Mouse (Mus musculus) intestine, embryonic 16.5 days (tissue): ENCODE results near the gene Mb21d2. TPM values are rescaled to one million over a fixed set of nuclear protein-coding genes. Genes with fewer than 3 reads are reported as not detected.

Experiments used
- ATAC-seq: fragments of 200-750 bp; cut with Nextera tagmentation; 2 replicates; pipeline ENCODE4 v1.8.0; 2017; ENCODE audit warnings: moderate TSS enrichment, moderate library complexity
- H3K27ac ChIP-seq: fragments of 300-500 bp; sonication (generic); 2 replicates; pipeline ENCODE4 v1.5.1; 2014; ENCODE audit warnings: mild to moderate bottlenecking, low read length
- H3K27me3 ChIP-seq: fragments of 300-500 bp; sonication (generic); replicated peaks from 2 replicates; pipeline ENCODE4 v1.6.1; 2014; ENCODE audit warnings: low read length, control low read depth, mixed read lengths; ENCODE audit not compliant: control insufficient read depth, insufficient read depth
- H3K36me3 ChIP-seq: fragments of 300-500 bp; sonication (generic); 2 replicates; pipeline ENCODE4 v1.6.1; 2014; ENCODE audit warnings: low read length, control low read depth; ENCODE audit not compliant: control insufficient read depth, insufficient read depth
- H3K4me1 ChIP-seq: fragments of 300-500 bp; sonication (generic); 2 replicates; pipeline ENCODE4 v1.6.1; 2014; ENCODE audit warnings: low read length, control low read depth, mixed read lengths; ENCODE audit not compliant: control insufficient read depth, insufficient read depth
- H3K4me2 ChIP-seq: fragments of 300-500 bp; sonication (generic); 2 replicates; pipeline ENCODE4 v1.6.1; 2014; ENCODE audit warnings: low read depth, low read length, control low read depth
- H3K4me3 ChIP-seq: fragments of 300-500 bp; sonication (generic); 2 replicates; pipeline ENCODE4 v1.5.1; 2014; ENCODE audit warnings: mild to moderate bottlenecking, low read length
- H3K9ac ChIP-seq: fragments of 300-500 bp; sonication (generic); 2 replicates; pipeline ENCODE4 v1.6.1; 2014; ENCODE audit warnings: low read depth, low read length
- H3K9me3 ChIP-seq: fragments of 300-500 bp; sonication (generic); 2 replicates; pipeline ENCODE4 v1.6.1; 2016; ENCODE audit warnings: low read length, control low read depth; ENCODE audit not compliant: control insufficient read depth
- WGBS: fragments of 180-500 bp; shearing (Covaris S2); extraction: QIAGEN DNeasy Blood & Tissue Kit; methylation state at CpG from one replicate; pipeline ENCODE4 v1.1.7; 2014; 5-methylcytosine and 5-hydroxymethylcytosine counted together
- polyA plus RNA-seq: library from polyadenylated mRNA; unstranded; fragments of >200 nt; fragmentation: Nextera tagmentation; extraction: Ambion mirVana; gene quantifications from 2 replicates; pipeline ENCODE4 v1.2.1, GENCODE M21; 2015

Mb21d2 gene
- polyA plus RNA-seq, 1 experiment from 2014 or later, result 6.6 TPM

DNA sequence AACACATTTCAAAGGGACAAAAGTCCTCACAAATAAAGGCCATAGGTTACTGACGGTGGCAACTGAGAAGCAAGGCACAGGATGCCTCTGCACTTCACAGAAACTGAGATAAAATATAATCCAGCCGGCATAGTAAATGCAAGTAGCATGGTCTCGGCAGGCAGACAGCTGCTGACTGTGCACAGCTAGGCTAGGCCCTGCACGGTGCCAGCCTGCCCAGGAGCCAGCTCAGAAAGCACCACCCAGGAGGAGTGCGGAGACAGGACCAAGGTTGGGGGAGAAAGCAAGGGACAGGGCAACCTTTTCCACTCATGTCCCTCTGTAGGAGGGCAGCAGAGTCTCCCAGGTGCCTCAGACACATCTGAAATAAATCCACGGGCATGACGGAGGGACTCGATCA, 44.0 kb downstream of the Mb21d2 start:
- Histone ChIP-seq H3K4me3 (no peak overlapping the region), H3K27me3 (no peaks in the 10 kb centered on the region), H3K36me3 (0 out of 2 replicates have a peak, but pooled peaks cover 2% of the 10 kb centered on the region), H3K27ac (no peak overlapping the region), H3K9ac (no peak overlapping the region), H3K4me1 (peaks cover 30% of the 10 kb centered on the region), H3K9me3 (peaks cover 4% of the 10 kb centered on the region; the same call in 1 of the 2 replicates), H3K4me2 (no peak overlapping the region)
- WGBS, result 74% methylated on average over 8 of the region's 8 CpGs
- no peak for ATAC-seq

DNA sequence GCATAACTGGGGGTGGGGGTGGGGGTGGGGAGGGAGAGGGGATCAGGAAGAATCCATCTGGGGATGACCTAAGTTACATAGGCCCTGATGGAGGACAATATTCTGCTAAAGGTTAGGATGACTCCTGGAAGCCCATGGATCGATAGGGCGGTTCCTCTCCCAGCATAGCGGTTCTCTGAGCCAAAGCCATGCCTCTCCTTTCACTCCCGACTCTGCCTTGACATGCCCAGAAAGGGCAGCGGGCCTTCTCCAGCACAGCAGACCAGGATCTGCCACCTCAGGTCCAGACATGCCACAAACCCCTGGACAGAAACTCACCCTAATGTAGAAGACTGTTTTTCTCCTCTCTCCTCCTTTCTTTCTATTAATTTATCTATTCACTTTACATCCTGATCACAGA, 44.8 kb downstream of the Mb21d2 start:
- Histone ChIP-seq H3K9me3 (peaks cover under 1% of the 10 kb centered on the region; the same call in 1 of the 2 replicates), H3K4me1 (peaks cover 34% of the 10 kb centered on the region), H3K27me3 (no peaks in the 10 kb centered on the region), H3K36me3 (no peaks in the 10 kb centered on the region), H3K4me2 (no peak overlapping the region), H3K4me3 (no peak overlapping the region), H3K9ac (no peak overlapping the region), H3K27ac (no peak overlapping the region)
- ATAC-seq, result no peak
- 77% methylated on average over 5 of the region's 5 CpGs for WGBS

DNA sequence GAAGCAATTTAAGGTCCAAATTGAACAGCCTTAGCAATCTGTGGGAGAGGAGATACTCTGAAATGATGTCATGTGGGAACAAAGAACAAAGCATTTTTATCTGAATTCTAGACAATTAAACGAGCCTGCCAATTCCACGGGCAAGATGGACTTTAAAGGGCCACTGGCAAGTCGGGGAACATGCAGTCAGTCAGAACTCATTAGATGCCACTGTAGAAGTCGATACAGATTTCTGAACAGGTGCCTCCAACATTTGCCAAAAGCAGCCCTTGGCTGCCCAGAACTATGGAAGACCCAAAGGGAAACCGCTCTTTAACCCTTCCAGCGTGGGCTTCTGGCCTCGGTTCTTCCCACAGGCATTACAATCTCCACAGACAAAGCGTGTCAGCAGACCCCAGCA, 45.8 kb downstream of the Mb21d2 start:
- Histone ChIP-seq H3K27me3 (no peaks in the 10 kb centered on the region), H3K9me3 (no peaks in the 10 kb centered on the region), H3K4me3 (no peak overlapping the region), H3K4me1 (peaks cover 34% of the 10 kb centered on the region), H3K36me3 (no peaks in the 10 kb centered on the region), H3K4me2 (no peak overlapping the region), H3K9ac (no peak overlapping the region), H3K27ac (no peak overlapping the region)
- WGBS, result 73% methylated on average over 8 of the region's 8 CpGs
- no peak for ATAC-seq

DNA sequence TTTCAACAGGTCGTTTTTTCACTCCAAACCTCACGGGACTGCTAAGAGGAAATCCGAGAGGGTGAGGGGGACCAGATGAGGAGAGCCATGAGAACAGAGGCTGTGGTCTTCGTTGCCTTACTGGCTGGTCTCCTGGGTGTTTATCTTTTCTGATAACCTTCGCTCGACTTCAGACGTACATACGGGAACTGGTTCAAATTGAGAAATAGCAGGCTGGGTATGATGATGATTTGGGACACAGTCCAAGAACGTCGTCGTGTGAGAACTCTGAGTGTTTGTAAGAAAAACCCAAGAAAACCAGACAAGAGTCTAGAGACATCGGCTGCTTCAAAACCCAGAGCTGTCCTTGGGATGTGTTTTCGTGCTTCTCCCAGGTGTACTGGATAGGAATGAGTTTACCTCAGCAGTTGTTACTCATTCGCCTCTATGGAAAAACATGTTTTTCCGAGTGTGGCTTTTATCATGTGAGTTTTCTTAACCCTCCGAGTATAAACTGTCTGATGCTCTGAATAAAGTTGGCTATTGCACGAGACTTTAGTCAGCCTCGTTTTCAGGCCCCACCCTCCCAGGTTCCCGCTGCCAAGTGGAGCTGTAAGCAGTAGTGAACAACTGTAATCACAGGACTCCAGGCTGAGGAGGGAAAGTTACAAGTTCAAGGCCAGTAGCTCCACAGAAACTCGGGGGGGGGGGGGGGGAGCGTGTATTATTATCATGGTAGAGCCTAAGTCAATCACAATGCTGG, 46.6 kb downstream of the Mb21d2 start:
- peaks cover 34% of the 10 kb centered on the region for H3K4me1 ChIP-seq
- WGBS, result 39% methylated on average over 21 of the region's 21 CpGs
- ATAC-seq, result no peak

DNA sequence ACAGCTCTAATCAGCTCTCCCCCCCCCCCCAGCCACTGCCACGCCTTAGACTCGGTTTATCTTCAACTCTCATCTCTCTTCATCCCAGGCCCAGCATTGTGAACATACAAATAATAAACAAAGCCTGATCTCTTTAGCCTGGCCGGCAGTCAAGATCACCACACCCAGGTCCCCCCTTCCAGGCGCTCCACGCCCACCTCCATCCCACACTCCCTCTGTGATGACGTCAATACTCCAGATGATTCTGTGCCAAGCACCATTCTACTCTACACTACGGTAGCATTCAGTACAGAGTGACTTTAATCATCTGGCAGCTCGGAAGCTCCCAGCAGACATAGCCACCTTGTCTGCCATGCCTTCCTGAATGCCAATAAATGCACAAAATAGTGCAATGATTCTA, 47.7 kb downstream of the Mb21d2 start:
- no peaks in the 10 kb centered on the region for H3K27me3 ChIP-seq
- H3K9ac ChIP-seq, result no peak overlapping the region
- H3K9me3 ChIP-seq, result no peaks in the 10 kb centered on the region
- WGBS, result 31% methylated on average over 8 of the region's 8 CpGs
- no peaks in the 10 kb centered on the region for H3K36me3 ChIP-seq
- H3K4me2 ChIP-seq, result no peak overlapping the region
- ATAC-seq, result no peak
- H3K4me1 ChIP-seq, result peaks cover 36% of the 10 kb centered on the region
- H3K4me3 ChIP-seq, result no peak overlapping the region
- H3K27ac ChIP-seq, result no peak overlapping the region

More for the DNA sequence above, 46.6 kb downstream of the Mb21d2 start:
- no peaks in the 10 kb centered on the region for H3K9me3 ChIP-seq
- no peak overlapping the region for H3K9ac ChIP-seq
- no peak overlapping the region for H3K4me3 ChIP-seq
- H3K4me2 ChIP-seq, result no peak overlapping the region
- H3K27ac ChIP-seq, result no peak overlapping the region
- no peaks in the 10 kb centered on the region for H3K36me3 ChIP-seq
- H3K27me3 ChIP-seq, result no peaks in the 10 kb centered on the region

DNA sequence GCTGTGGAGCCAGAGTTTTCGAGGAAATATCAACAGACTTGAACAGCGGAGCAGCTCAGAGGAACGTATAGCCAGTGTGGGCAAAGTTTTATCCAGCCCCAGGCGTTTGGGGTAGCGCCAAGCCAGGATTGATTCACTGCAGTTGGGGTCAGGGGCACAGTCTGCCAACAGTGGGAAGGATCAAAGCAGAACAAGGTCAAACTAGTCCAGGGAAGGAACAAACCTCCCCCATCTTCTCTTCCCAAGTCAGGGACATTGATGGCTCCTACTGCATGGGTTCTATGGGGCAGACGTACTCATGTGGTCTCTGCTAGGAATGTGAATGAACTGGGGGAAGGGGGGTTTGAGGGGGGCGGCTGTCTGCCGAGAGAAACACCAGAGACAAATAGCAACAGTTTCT, 48.7 kb downstream of the Mb21d2 start:
- ATAC-seq, result no peak
- 15% methylated on average over 8 of the region's 8 CpGs for WGBS
- peaks cover 35% of the 10 kb centered on the region for H3K4me1 ChIP-seq
- H3K9me3 ChIP-seq, result no peaks in the 10 kb centered on the region
- no peaks in the 10 kb centered on the region for H3K27me3 ChIP-seq
- peak overlapping the region; percentile 57 for H3K27ac ChIP-seq
- H3K36me3 ChIP-seq, result no peaks in the 10 kb centered on the region
- H3K9ac ChIP-seq, result no peak overlapping the region
- peak overlapping the region; percentile 30; the same call in 1 of the 2 replicates for H3K4me2 ChIP-seq
- H3K4me3 ChIP-seq, result no peak overlapping the region

DNA sequence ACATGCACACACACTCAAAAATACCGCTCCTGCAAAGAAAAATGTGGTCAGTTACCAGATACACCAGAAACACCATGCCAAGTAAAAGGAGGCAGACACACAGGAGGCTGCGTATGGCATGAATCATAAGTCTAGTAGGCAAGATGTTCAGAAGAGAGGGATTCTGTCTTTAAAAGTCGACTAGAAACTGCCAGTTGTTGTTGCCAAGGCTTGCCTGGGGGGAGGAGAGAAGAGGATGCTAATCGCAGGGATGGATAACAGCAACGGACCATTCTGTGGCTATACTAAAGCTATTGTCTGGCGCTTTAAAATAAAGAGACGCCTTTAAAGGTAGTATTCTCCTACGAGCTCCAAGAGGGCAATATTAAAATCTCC, 49.2 kb downstream of the Mb21d2 start:
- no peak for ATAC-seq

DNA sequence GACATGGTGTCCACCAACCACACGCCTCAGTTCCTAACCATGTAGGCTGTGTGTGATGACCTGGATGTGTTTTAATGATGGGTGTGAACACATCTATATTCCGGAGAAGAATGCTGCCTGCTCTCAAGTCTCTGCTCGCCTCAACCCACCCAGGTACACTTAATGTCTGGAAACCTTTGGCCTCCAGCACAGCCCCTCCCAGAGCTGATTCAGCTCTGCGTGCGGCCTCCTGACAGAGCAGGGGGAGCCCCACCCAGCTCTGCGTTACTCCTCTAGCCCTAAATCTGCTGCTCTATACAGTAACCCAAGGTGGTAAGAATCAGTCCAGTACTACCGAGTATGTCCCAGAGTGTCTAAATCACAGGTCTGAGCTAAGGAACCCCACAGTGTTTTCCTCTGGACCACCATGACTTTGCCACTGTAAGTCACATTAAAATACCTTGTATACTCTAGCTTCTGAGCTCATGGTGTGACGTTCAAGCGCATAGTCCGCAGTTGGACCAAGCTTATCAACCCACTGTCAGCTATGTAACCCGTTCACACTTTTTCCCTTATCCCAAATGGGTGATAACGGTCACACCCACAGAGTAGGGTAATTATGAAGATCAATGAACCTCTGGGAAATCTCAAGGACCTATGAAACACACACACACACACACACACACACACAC, 49.7 kb downstream of the Mb21d2 start:
- Histone ChIP-seq H3K27me3 (no peaks in the 10 kb centered on the region), H3K9me3 (no peaks in the 10 kb centered on the region), H3K9ac (no peak overlapping the region; the same call in 1 of the 2 replicates), H3K4me3 (no peak overlapping the region), H3K27ac (peak overlapping the region; percentile 86), H3K4me1 (peaks cover 35% of the 10 kb centered on the region), H3K36me3 (no peaks in the 10 kb centered on the region), H3K4me2 (peak overlapping the region; percentile 27; the same call in 1 of the 2 replicates)
- ATAC-seq, result peak; percentile 89
- 54% methylated on average over 12 of the region's 12 CpGs for WGBS

More for the DNA sequence above, 49.2 kb downstream of the Mb21d2 start:
- no peak overlapping the region for H3K9ac ChIP-seq
- H3K4me3 ChIP-seq, result no peak overlapping the region
- 39% methylated on average over 8 of the region's 8 CpGs for WGBS
- no peaks in the 10 kb centered on the region for H3K9me3 ChIP-seq
- H3K4me1 ChIP-seq, result peaks cover 35% of the 10 kb centered on the region
- H3K27ac ChIP-seq, result peak overlapping the region; percentile 57
- no peaks in the 10 kb centered on the region for H3K27me3 ChIP-seq
- H3K36me3 ChIP-seq, result no peaks in the 10 kb centered on the region
- H3K4me2 ChIP-seq, result no peak overlapping the region

DNA sequence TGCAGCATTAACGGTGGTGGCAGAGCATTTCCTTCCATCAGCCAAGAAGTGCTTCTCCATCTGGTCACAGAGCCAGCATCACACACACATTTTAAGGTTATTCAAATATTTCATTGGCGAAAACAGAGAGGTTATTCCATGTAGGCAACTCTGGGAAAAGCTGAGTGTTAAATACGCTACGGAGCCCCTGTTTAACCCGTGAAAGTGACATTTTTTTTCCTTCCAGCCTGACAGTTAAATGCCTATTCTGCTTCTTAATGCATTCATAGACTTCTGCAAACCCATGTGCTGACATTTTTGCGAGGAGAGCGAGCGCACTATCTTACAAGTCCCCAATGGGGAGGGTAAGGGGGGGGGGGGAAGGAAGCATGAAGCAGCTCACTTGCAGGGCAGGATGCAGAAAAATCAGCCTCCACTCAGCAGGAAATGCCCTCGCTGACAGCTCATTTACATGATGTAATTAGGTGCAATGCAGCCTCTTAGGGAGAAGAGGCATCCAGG, 52.3 kb downstream of the Mb21d2 start:
- no peaks in the 10 kb centered on the region for H3K9me3 ChIP-seq
- no peaks in the 10 kb centered on the region for H3K27me3 ChIP-seq
- no peak overlapping the region for H3K4me2 ChIP-seq
- H3K27ac ChIP-seq, result no peak overlapping the region
- no peak overlapping the region for H3K4me3 ChIP-seq
- no peak for ATAC-seq
- H3K4me1 ChIP-seq, result peaks cover 23% of the 10 kb centered on the region
- WGBS, result 69% methylated on average over 9 of the region's 9 CpGs
- no peak overlapping the region for H3K9ac ChIP-seq
- no peaks in the 10 kb centered on the region for H3K36me3 ChIP-seq
